Mouse (Mus musculus): ENCODE data around the gene Klhdc8b.

DNA sequence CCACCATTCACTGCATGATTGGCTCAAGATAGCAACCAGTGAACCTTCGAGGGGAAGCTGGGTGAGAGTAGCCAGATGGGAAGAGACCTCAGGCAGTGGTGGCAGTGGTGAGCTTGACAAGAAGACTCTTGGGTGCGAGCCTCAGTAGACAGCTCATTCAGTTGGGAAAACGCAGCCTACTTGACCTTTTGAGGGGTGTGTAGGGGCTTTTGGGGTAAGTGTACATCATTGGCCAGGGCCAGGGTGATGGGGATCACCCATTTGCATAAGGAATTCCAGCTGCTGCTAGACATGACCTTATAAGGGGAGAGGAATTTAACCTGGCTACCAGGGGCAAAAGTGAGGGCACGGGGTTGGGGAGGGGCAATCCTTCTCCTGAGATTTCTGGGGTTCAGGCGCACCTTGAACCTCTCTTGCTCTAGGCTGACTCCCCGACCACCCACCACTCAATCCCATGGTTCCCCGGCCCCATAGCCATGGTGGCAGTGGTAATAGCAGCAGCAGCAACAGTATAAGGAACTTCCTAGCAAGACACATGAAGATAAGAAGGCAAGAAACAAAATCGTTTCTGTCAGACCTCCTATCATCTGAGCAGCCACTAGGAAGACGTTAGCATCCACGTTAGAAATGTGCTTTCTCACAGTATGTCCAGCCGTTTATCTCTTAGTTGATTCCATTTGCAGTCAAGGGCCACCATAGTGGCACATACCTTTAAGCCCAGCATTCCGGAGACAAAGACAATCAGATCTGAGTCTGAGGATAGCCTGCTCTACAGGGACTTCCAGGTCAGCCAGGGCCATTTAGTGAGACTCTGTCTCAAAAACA is 5.4 kb downstream of the Klhdc8b start:
- TF ChIP-seq POLR2A (IDR thresholded peaks at IDR 0.05; ENCODE audit: borderline replicate concordance, extremely low read depth, insufficient read depth, insufficient read length, poor library complexity, severe bottlenecking) (no peak), CTCF (IDR thresholded peaks at IDR 0.05; ENCODE audit: borderline replicate concordance, extremely low read depth, insufficient read depth, insufficient read length) (no peak)
